Mouse (Mus musculus) G1E-ER4 (cell line): Measurements from ENCODE around the gene Irf6. TPM values are rescaled to one million over a fixed set of nuclear protein-coding genes. Genes with fewer than 3 reads are reported as not detected.

ENCODE experiments used
- GATA1 ChIP-seq: IDR thresholded peaks from one replicate; pipeline ENCODE4 v1.8.0; 2012; ENCODE audit warnings: low read length, inconsistent platforms
- polyA plus RNA-seq: library from polyadenylated mRNA; stranded (reverse); fragments of >175 nt; gene quantifications from 2 replicates; pipeline ENCODE4 v1.2.3, GENCODE M21; 2012

The Irf6 gene
- polyA plus RNA-seq = 0.08 and 0.09 TPM in 2 replicates

GRCm38 (mm10) chr1:193152872-193153271 lies at the start of gene Irf6:
TSS of gene Irf6 (plus strand) at chr1:193153111.
- TF ChIP-seq GATA1 = no peak

DNA sequence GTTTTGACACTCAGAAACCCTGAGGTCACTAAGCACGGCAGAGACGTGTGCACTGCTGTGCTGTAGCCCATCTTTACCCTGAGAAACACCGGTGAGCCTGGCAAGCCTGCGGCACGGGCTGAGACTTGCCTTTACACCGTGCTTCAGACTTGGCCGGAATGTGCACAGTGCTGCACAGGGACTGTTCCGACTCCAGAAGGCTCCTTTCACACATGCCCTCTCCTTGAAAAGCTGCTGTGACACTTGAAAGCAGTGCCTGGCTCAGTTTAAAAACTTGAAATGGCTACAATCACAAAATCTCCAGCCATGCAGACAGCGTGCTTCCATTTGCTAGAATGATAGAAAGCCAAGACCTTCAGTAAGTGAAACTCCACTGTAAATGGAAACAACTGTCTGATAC lies 40.8 kb upstream of the Irf6 start:
- TF ChIP-seq GATA1 = no peak

DNA sequence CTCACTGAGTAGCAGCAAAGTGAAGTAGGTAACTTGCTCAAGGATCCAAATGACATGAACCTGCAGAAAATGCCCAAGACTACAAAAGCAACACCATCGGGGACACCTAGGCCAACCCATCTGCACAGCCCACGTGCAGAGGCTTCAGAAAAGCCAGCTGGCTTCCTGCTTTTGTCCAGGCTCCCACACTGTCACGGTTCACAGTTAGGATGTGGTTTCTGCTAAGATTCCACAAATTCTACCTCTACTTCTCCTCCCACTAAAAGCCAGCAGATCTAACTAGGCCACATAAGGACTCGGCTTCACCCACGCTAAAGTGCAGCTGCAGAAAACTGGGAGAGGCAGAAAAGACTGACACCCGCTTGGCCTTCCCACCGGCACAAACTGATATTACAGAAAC lies 30.1 kb upstream of the Irf6 start:
- no peak for TF ChIP-seq GATA1

- TF ChIP-seq GATA1 = no peak
These were observed 29.6 kb upstream of the Irf6 start for GRCm38 (mm10) chr1:193123290-193123689.

- TF ChIP-seq GATA1 = no peak
These were observed 27.1 kb upstream of the Irf6 start for GRCm38 (mm10) chr1:193125835-193126234.

DNA sequence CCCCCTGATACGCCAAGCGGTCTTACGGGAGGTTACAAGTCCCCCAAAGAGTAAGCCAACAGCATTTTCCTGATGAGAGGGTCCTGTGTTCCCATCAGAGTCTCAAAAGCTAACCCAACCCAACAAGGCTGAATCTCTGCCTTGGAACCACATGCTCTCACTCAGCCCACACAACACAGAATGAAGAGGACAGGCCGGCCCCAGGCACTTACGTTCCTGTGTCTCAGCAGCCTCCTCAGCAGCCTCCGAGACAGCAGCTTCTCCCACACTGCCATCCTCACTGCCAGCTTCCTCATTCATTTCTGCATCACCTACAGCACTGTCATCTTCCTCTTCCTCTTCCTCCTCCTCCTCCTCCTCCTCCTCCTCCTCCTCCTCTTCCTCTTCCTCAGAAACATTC lies 24.9 kb upstream of the Irf6 start:
- no peak for TF ChIP-seq GATA1

DNA sequence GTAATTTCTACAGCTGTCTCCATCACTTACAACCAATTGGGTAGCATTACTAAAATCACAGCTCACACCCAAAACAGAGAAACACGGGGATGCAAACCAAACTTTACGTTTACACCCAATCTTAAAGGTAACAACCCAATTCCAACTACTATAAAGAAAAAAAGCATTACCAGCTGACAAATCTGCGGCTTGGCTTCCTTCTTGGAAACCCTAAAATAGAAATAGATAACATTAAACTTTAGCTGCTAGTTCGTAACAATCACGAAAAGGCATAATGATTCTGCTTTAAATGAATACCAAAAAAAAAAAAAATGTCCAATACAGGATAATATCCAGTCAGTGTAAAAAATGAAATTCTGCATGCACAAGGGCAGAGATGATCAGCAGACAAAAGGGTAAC lies 23.6 kb upstream of the Irf6 start:
- TF ChIP-seq GATA1 = no peak

DNA sequence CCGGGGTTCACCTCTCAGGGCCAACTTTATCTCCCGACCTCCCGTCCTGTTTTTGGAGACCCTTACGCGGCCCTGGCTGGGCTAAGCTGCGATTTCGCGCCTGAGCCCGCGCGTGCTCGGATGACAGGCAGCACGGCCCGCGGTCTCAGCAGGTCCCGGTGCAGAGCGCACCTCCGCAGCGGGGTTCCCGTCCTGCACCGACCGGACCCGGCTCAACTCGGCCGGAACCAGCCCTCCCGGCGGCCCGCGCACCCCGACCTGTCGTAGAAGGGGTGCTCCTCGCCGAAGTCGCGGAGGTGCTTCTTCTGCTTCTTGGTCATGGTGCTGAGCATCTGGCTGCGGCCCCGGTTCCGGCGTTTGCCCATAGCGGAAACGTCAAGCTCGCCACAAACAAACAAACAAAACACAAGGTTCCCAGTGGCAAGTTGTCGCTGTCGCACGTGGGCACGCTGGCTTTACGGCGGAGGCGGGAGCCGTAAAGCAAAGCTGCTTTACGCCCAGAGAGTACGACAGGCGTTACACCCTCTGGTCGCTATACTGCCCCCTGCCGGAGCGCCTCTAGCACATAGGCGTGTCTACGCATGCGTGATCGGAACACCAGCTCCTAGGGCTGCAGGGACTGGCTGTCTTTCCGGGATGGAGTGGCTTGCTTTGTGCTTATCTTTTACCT lies 23.0 kb upstream of the Irf6 start, which contains the start of gene Diexf:
TSS of gene Diexf (minus strand) at position 487 of the 670 bp plus-strand sequence.
- TF ChIP-seq GATA1 = no peak

GRCm38 (mm10) chr1:193130456-193130825 lies 22.5 kb upstream of the Irf6 start:
- TF ChIP-seq GATA1 = no peak

DNA sequence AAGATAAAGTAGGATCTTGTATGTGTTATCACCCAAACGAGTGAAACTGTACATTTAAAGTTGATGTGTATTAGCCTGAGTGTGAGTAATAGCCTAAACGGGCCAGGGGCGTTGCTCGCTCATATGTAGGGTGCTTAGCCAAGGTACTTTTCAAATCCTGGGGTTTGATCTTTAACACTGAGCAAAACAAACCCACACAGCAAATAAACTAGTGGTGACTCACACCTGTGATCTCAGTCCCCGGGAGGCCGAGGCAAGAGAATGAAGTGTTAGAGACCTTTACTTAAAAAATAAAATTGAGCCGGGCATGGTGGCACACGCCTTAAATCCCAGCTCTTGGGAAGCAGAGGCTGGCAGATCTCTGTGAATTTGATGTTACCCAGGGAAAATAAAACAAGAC lies 22.1 kb upstream of the Irf6 start:
- no peak for TF ChIP-seq GATA1

DNA sequence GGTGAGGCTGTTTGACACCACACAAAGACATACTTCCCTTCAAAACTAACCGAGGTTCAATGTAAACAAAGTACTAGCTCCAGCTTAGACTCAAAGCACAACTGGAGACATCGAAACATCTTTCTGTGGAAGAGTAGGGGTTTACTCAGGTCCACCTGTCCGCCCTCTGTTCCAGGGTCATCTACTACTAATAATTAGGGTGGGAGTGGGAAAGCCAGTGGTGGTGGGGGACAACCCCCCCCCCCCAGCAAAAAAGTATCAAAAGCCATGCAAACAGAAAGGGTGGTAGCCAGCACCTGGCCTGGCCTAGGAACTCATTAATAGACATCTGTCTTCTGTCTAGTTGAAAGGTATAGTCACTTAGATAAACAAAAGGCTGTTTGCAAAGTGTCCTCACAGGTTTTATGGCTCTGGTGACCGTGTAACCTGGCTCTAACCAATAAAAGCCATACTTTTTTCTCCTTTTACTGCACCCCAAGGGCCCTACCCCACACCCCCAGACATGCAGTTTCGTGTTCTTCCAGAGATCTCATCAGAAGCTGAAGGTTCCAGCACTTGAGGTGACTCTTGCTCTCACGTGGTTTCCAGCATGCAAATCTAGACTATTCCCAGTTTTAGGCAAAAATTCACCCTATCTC lies 21.5 kb upstream of the Irf6 start:
- no peak for TF ChIP-seq GATA1

DNA sequence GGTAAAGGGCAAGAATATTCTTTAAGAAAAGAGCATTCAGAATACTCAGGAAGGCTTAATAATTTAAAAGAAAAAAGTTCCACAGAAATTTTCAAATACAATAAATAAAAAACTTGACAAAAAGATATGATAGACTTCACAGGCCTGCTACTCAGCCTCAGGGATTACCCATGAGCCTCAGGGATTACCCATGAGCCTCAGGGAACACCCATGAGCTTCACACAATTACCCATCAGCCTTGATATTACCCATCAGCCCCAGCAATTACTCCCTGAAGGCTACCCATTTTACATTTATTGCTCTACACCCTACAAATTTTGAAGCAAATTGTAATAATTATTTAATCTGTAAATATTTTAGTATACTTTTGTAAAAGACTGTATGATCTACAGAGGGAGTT lies 20.5 kb upstream of the Irf6 start:
- no peak for TF ChIP-seq GATA1

- TF ChIP-seq GATA1 = no peak
These were observed 19.2 kb upstream of the Irf6 start for GRCm38 (mm10) chr1:193133726-193134125.

- no peak for TF ChIP-seq GATA1
These were observed 14.8 kb upstream of the Irf6 start for GRCm38 (mm10) chr1:193138087-193138486.

GRCm38 (mm10) chr1:193138669-193139068 lies 14.2 kb upstream of the Irf6 start:
- TF ChIP-seq GATA1 = no peak

- TF ChIP-seq GATA1 = no peak
These were observed 11.8 kb upstream of the Irf6 start for GRCm38 (mm10) chr1:193141118-193141517.

- TF ChIP-seq GATA1 = no peak
These were observed 10.3 kb upstream of the Irf6 start for GRCm38 (mm10) chr1:193142517-193143062.
